Mouse (Mus musculus): ENCODE measurements around the gene Cybc1. TPM values are rescaled to one million over a fixed set of nuclear protein-coding genes. Genes with fewer than 3 reads are reported as not detected.

The Cybc1 gene
- polyA plus RNA-seq, 1 experiment from 2014 or later = 31.7 TPM

GRCm38 (mm10) chr11:121237345-121238128 lies 8.4 kb upstream of the Cybc1 start:
- Histone ChIP-seq H3K4me3 (ENCODE audit: low read depth, low read length) (peak overlapping the region; percentile 73), H3K9ac (ENCODE audit: low read length) (peak overlapping the region; percentile 82), H3K27ac (ENCODE audit: low read depth, low read length) (peak overlapping the region; percentile 99), H3K36me3 (ENCODE audit: control insufficient read depth, insufficient read depth, low read length) (no peaks in the 10 kb centered on the region), H3K27me3 (ENCODE audit: control insufficient read depth, insufficient read depth, low read length) (no peaks in the 10 kb centered on the region), H3K9me3 (ENCODE audit: control insufficient read depth, low read length) (no peaks in the 10 kb centered on the region), H3K4me1 (replicated peaks; ENCODE audit: control insufficient read depth, insufficient read depth, low read length) (peaks cover 7% of the 10 kb centered on the region), H3K4me2 (ENCODE audit: low read depth, low read length, severe bottlenecking) (peak overlapping the region; percentile 61)
- peak; percentile 57 for ATAC-seq (replicated peaks; ENCODE audit: low FRiP score)
- WGBS = 6% methylated on average over 28 of the region's 28 CpGs
- no peak for DNase-seq (ENCODE audit: low spot score)

DNA sequence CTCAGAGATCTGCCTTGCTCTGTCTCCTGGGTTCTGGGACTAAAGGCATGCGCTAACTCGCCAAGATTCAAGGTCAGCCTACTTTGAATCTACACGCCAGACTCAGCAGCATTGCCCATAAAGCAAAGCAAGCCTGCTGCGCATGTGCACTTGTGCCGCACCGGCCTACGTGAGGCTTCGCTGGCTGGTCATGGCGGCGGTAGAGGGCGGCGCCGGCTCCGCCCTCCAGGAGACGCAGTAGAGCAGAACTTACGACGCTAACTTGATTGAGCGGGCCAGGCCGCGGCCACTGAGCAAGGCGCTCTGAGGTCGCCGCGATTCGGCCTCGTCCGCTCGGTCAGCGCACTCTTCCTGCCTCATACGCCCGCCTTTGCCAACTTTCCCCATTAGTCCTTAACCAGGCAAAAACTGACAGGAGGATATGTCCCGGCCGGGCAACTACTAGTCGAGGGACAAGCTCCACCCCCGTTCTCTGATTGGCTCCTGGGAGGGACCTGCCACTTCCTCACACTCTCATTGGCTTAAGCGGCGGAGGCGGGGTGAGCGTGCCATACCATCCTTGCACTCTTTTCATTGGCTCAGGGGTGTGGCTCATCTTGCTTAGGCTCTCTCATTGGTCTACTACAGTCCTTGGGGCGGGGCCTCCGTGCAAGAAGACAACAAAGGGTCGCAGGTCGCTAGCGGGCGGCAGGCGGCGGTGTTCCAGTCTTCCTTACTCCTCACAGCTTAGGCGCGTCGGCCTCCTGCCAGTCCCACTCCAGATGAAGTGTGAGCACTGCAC lies 7.6 kb upstream of the Cybc1 start, which contains the start of gene Narf:
Gene Narf (plus strand): TSS at position 690 of the 781 bp plus-strand sequence.
- ATAC-seq (replicated peaks; ENCODE audit: low FRiP score) = peak; percentile 100
- Histone ChIP-seq H3K27ac (ENCODE audit: low read depth, low read length) (peak within 1 kb of the TSS; percentile 99), H3K36me3 (ENCODE audit: control insufficient read depth, insufficient read depth, low read length) (no peaks in the 10 kb centered on the region), H3K4me3 (ENCODE audit: low read depth, low read length) (peak within 1 kb of the TSS; percentile 73), H3K4me2 (ENCODE audit: low read depth, low read length, severe bottlenecking) (peak within 1 kb of the TSS; percentile 61), H3K9me3 (ENCODE audit: control insufficient read depth, low read length) (no peaks in the 10 kb centered on the region), H3K27me3 (ENCODE audit: control insufficient read depth, insufficient read depth, low read length) (no peaks in the 10 kb centered on the region), H3K9ac (ENCODE audit: low read length) (peak within 1 kb of the TSS; percentile 82), H3K4me1 (replicated peaks; ENCODE audit: control insufficient read depth, insufficient read depth, low read length) (peaks cover 7% of the 10 kb centered on the region)
- DNase-seq (ENCODE audit: low spot score) = peak; percentile 99
- under 1% methylated on average over 50 of the region's 50 CpGs for WGBS

DNA sequence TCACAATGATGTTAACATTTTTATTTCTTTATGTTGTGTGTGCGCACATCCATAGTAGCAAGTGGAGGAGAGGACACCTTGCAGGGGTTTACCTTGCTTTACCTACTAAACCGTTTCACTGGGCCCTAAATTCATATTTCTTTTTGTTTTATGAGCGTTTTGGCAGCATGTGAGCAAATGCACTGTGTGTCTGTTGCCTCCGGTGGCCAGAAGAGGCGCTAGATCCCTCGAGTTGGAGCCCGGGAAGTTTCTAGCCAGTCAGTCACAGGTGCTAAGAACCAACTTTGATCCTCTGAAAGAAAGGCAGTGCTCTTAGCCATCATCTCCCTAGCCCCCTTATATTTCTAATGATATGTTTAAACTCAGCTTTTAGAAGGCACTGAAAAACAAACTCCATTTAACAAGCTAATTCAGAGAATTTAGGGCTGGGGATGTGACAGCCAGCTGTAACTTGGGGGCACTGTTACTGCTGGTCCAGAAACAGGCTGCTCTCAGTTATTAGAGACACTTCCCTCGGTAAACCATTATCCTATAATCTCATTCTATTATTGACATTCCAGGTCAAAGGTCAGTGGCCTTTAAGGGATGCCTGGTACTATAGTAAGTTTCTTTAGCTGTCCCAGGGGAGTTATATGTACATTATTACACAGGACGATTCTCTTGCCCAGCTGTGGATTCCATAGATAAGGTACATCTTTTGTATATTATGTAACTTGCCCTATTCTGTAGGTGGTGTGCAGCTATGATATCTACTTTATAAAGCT lies 6.5 kb upstream of the Cybc1 start:
- Histone ChIP-seq H3K4me2 (ENCODE audit: low read depth, low read length, severe bottlenecking) (no peak overlapping the region; the same call in 1 of the 2 replicates), H3K9me3 (ENCODE audit: control insufficient read depth, low read length) (no peaks in the 10 kb centered on the region), H3K27me3 (ENCODE audit: control insufficient read depth, insufficient read depth, low read length) (no peaks in the 10 kb centered on the region), H3K4me3 (ENCODE audit: low read depth, low read length) (no peak overlapping the region; the same call in 1 of the 2 replicates), H3K4me1 (replicated peaks; ENCODE audit: control insufficient read depth, insufficient read depth, low read length) (peaks cover 7% of the 10 kb centered on the region), H3K36me3 (ENCODE audit: control insufficient read depth, insufficient read depth, low read length) (no peaks in the 10 kb centered on the region), H3K9ac (ENCODE audit: low read length) (peak overlapping the region; percentile 79; the same call in 1 of the 2 replicates), H3K27ac (ENCODE audit: low read depth, low read length) (peak overlapping the region; percentile 99; the same call in 1 of the 2 replicates)
- 27% methylated on average over 9 of the region's 9 CpGs for WGBS
- no peak for ATAC-seq (replicated peaks; ENCODE audit: low FRiP score)
- peak; percentile 66 for DNase-seq (ENCODE audit: low spot score)

DNA sequence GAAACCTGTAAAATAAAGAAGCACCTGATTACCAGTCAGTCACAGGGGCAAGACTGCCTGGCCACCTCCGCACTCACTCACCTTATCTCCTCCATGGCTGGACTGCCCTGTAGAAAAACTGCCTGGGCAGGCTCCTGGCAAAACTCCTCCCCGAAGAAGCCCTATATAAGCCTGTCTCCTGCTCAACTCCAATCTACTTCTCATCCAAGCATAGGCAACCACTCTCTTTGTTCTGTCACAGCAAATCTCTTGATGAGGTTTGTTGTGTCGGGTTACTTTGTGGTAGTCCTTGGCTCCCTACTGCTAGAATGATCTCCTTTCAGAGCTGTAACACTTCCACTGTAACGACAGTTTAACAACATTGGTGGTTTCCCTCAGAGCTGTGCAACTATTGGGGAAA lies 3.6 kb upstream of the Cybc1 start:
- WGBS = 37% methylated on average over 4 of the region's 4 CpGs
- no peak for ATAC-seq (replicated peaks; ENCODE audit: low FRiP score)
- peaks cover 9% of the 10 kb centered on the region for H3K4me1 ChIP-seq (replicated peaks; ENCODE audit: control insufficient read depth, insufficient read depth, low read length)
- no peak overlapping the region for H3K9ac ChIP-seq (ENCODE audit: low read length)
- DNase-seq (ENCODE audit: low spot score) = no peak
- no peak overlapping the region for H3K4me3 ChIP-seq (ENCODE audit: low read depth, low read length)
- no peaks in the 10 kb centered on the region for H3K27me3 ChIP-seq (ENCODE audit: control insufficient read depth, insufficient read depth, low read length)
- no peak overlapping the region for H3K27ac ChIP-seq (ENCODE audit: low read depth, low read length)
- H3K4me2 ChIP-seq (ENCODE audit: low read depth, low read length, severe bottlenecking) = no peak overlapping the region
- H3K36me3 ChIP-seq (ENCODE audit: control insufficient read depth, insufficient read depth, low read length) = no peaks in the 10 kb centered on the region
- H3K9me3 ChIP-seq (ENCODE audit: control insufficient read depth, low read length) = no peaks in the 10 kb centered on the region

DNA sequence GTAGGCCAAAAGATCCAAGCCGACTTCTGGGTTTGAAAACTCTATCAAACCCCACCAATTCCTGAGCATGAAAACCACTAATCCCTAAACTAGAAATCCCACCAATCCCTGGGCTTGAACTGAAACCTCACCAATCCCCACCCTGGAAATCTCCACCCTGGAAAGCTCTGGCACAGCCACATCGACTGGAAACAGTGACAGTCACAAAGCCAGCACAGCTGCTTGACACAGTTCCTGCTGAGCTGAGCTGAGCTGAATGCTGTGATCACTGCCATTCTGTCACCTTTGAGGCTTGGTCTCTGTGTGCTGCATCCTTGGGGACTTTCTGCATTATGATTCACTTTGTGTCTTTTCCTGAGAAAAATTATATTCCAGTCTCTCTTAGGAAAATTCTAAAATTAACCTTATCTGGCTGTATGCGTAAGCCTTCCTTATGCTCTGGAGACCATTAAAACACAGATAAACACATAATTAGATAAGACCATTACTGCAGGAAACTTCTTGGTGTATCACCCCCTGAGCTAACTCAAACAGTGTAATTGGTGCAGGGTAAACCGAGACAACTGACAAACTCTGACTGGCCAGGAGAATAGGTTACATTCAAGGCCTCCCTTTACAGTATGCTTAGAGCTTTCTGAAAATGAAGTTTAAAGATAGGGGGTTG lies 2.6 kb upstream of the Cybc1 start:
- H3K27me3 ChIP-seq (ENCODE audit: control insufficient read depth, insufficient read depth, low read length) = no peaks in the 10 kb centered on the region
- no peaks in the 10 kb centered on the region for H3K36me3 ChIP-seq (ENCODE audit: control insufficient read depth, insufficient read depth, low read length)
- no peak overlapping the region for H3K4me2 ChIP-seq (ENCODE audit: low read depth, low read length, severe bottlenecking)
- no peak overlapping the region for H3K9ac ChIP-seq (ENCODE audit: low read length)
- H3K27ac ChIP-seq (ENCODE audit: low read depth, low read length) = no peak overlapping the region
- no peak for DNase-seq (ENCODE audit: low spot score)
- ATAC-seq (replicated peaks; ENCODE audit: low FRiP score) = no peak
- H3K9me3 ChIP-seq (ENCODE audit: control insufficient read depth, low read length) = no peaks in the 10 kb centered on the region
- 51% methylated on average over 4 of the region's 4 CpGs for WGBS
- peaks cover 9% of the 10 kb centered on the region for H3K4me1 ChIP-seq (replicated peaks; ENCODE audit: control insufficient read depth, insufficient read depth, low read length)
- no peak overlapping the region for H3K4me3 ChIP-seq (ENCODE audit: low read depth, low read length)

DNA sequence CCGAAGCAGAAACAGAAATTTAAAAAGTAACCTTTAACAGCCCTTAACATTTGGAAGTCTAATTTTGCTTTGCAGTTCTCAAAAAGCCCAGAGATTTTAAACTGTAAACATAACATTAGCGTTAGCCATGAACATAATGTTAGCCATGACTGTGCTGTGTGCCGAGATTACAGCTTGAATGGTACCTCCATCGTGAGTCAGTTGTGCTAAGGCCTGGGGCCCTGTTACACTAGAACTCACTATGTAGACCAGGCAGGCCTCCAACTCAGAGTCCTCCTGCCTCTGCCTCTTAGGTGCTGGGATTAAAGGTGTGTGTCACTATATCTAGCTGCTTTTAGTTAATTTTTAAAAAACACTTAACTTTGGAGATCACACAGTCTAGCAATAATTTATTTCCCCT lies 2.1 kb upstream of the Cybc1 start:
- H3K4me3 ChIP-seq (ENCODE audit: low read depth, low read length) = no peak overlapping the region
- H3K4me1 ChIP-seq (replicated peaks; ENCODE audit: control insufficient read depth, insufficient read depth, low read length) = peaks cover 6% of the 10 kb centered on the region
- no peak overlapping the region for H3K27ac ChIP-seq (ENCODE audit: low read depth, low read length)
- H3K27me3 ChIP-seq (ENCODE audit: control insufficient read depth, insufficient read depth, low read length) = no peaks in the 10 kb centered on the region
- H3K9me3 ChIP-seq (ENCODE audit: control insufficient read depth, low read length) = no peaks in the 10 kb centered on the region
- WGBS = 77% methylated on average over 4 of the region's 4 CpGs
- no peak overlapping the region for H3K4me2 ChIP-seq (ENCODE audit: low read depth, low read length, severe bottlenecking)
- ATAC-seq (replicated peaks; ENCODE audit: low FRiP score) (no peak), DNase-seq (ENCODE audit: low spot score) (no peak)
- no peak overlapping the region for H3K9ac ChIP-seq (ENCODE audit: low read length)
- no peaks in the 10 kb centered on the region for H3K36me3 ChIP-seq (ENCODE audit: control insufficient read depth, insufficient read depth, low read length)

GRCm38 (mm10) chr11:121228129-121229017 lies 749 bp downstream of the Cybc1 start:
- DNase-seq (ENCODE audit: low spot score) (no peak), ATAC-seq (replicated peaks; ENCODE audit: low FRiP score) (no peak; the same call in 1 of the 2 replicates)
- H3K27ac ChIP-seq (ENCODE audit: low read depth, low read length) = no peak overlapping the region
- peaks cover 5% of the 10 kb centered on the region; the same call in 1 of the 2 replicates for H3K4me1 ChIP-seq (replicated peaks; ENCODE audit: control insufficient read depth, insufficient read depth, low read length)
- WGBS = 31% methylated on average over 21 of the region's 21 CpGs
- H3K27me3 ChIP-seq (ENCODE audit: control insufficient read depth, insufficient read depth, low read length) = no peaks in the 10 kb centered on the region
- no peaks in the 10 kb centered on the region for H3K9me3 ChIP-seq (ENCODE audit: control insufficient read depth, low read length)
- peak overlapping the region; percentile 74 for H3K4me3 ChIP-seq (ENCODE audit: low read depth, low read length)
- peak overlapping the region; percentile 89 for H3K4me2 ChIP-seq (ENCODE audit: low read depth, low read length, severe bottlenecking)
- peak overlapping the region; percentile 71 for H3K9ac ChIP-seq (ENCODE audit: low read length)
- no peaks in the 10 kb centered on the region; the same call in 1 of the 2 replicates for H3K36me3 ChIP-seq (ENCODE audit: control insufficient read depth, insufficient read depth, low read length)

Data from forebrain, embryonic 11.5 days (tissue).